Mouse (Mus musculus) small intestine, adult 2 months (tissue): Measurements from ENCODE around the gene Cntrl. TPM values are rescaled to one million over a fixed set of nuclear protein-coding genes. Genes with fewer than 3 reads are reported as not detected.

Experiments used
- H3K27ac ChIP-seq: fragments of 200-500 bp; 2 replicates; pipeline ENCODE4 v1.5.1; 2012; ENCODE audit warnings: low read depth, low read length, control low read depth, inconsistent platforms; ENCODE audit not compliant: insufficient read depth
- H3K27me3 ChIP-seq: fragments of 200-500 bp; 2 replicates; pipeline ENCODE4 v1.6.1; 2012; ENCODE audit warnings: mild to moderate bottlenecking, moderate library complexity, low read length, inconsistent platforms; ENCODE audit not compliant: control insufficient read depth, insufficient read depth
- H3K36me3 ChIP-seq: fragments of 200-500 bp; 2 replicates; pipeline ENCODE4 v1.6.1; 2012; ENCODE audit warnings: mild to moderate bottlenecking, low read length, control low read depth, inconsistent platforms; ENCODE audit not compliant: control insufficient read depth, insufficient read depth
- H3K4me1 ChIP-seq: fragments of 200-500 bp; 2 replicates; pipeline ENCODE4 v1.6.1; 2012; ENCODE audit warnings: low read length, inconsistent platforms, mixed read lengths; ENCODE audit not compliant: control insufficient read depth, insufficient read depth, insufficient read length
- H3K4me3 ChIP-seq: fragments of 200-500 bp; 2 replicates; pipeline ENCODE4 v1.5.1; 2012; ENCODE audit warnings: low read depth, mild to moderate bottlenecking, control low read depth, inconsistent platforms, low read length, moderate library complexity
- CTCF ChIP-seq: fragments of 200-500 bp; IDR thresholded peaks from 2 replicates; pipeline ENCODE4 v1.5.1; 2012; ENCODE audit warnings: low read depth, mild to moderate bottlenecking, control low read depth, inconsistent platforms, low read length, moderate library complexity, mixed read lengths; ENCODE audit not compliant: insufficient replicate concordance, insufficient read length; ENCODE audit errors: extremely low read depth
- POLR2A ChIP-seq: fragments of 200-500 bp; IDR thresholded peaks from 2 replicates; pipeline ENCODE4 v1.6.1; 2012; ENCODE audit warnings: low read depth, mild to moderate bottlenecking, control low read depth, inconsistent platforms, low read length, moderate library complexity
- WGBS: fragments of 180-500 bp; shearing (Covaris S2); methylation state at CpG from one replicate; pipeline ENCODE4 v1.1.7; 2018; 5-methylcytosine and 5-hydroxymethylcytosine counted together
- polyA plus RNA-seq: library from polyadenylated mRNA; depleted of rRNA; stranded (reverse); fragments of >200 nt; gene quantifications from 2 replicates; pipeline ENCODE4 v1.2.3, GENCODE M21; 2012; rRNA removed

Cntrl gene
- polyA plus RNA-seq, 1 experiment: 5.2 TPM

DNA sequence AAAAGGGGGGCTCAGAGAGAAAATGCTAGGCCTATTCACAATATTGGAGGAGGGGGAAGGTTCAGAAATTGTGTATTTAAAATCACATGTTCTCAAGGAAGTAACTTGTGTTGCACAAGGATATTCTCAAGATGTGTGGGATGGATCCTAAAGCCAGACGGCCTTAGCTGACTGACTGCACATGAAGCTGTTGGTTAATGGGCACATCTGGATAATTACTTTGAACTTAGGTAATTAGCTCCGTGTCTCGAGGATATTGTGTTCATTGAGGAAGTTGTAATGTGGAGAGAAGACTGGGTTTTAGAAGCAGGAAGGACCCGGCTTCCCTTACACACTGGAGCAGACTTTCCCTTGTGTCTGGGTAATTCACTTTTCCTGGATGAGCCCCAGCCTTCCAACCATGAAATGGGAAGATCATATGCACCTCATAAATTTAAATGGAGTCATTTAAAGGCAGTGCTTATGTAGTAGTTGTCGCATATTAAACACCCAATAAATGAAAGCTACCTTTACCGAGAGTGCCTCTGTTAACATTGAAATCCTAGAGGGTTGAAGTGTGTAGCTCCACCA, 113.6 kb downstream of the Cntrl start:
- no peaks in the 10 kb centered on the region for H3K4me1 ChIP-seq
- H3K36me3 ChIP-seq: no peaks in the 10 kb centered on the region
- TF ChIP-seq CTCF (no peak), POLR2A (no peak)
- H3K27me3 ChIP-seq: no peaks in the 10 kb centered on the region
- no peak overlapping the region for H3K4me3 ChIP-seq
- WGBS: 57% methylated on average over 6 of the region's 6 CpGs
- H3K27ac ChIP-seq: no peak overlapping the region

DNA sequence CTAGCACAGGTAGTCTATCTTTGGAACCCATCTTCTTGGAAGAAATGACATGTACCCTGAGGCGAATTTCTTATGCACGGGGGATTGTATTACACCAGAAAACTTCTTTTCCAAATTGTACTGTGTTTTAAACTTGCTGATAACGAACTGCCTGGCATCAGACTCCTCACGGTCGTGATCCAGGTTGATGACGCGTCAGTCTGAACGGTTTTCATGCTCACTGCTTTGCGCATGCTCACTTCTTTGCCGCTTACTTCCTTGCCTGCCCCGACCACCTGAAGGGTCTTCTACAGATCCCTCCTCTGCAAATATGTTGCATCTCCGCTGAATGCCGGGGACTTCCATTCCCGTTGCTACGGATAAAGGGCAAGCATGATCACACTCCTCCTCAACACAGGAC, 115.0 kb downstream of the Cntrl start:
- WGBS: 91% methylated on average over 15 of the region's 15 CpGs
- H3K36me3 ChIP-seq: no peaks in the 10 kb centered on the region
- TF ChIP-seq CTCF (no peak), POLR2A (no peak)
- no peaks in the 10 kb centered on the region for H3K27me3 ChIP-seq
- no peak overlapping the region for H3K4me3 ChIP-seq
- H3K27ac ChIP-seq: no peak overlapping the region
- no peaks in the 10 kb centered on the region for H3K4me1 ChIP-seq

DNA sequence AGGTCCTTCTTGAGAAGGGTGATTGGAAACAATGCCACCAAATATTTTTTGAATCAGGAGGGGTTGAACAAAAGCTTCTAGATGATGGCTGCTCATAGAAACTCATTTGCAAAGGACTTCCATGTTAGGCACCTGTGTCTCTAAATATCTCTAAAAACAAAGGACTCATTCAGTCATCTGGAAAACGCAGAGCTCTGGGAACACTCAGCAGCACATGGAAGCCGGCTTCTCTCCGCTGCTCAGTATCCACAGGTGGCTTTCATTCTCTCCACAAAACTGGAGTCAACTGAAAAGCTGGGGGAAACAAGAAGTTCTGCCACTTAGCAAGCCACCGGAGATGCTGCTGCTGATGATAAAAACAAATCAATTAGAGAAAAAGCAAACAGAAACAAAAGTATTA, 118.9 kb downstream of the Cntrl start:
- no peak for TF ChIP-seq POLR2A
- WGBS: 70% methylated on average over 4 of the region's 4 CpGs
- Histone ChIP-seq H3K27ac (no peak overlapping the region), H3K4me3 (no peak overlapping the region), H3K4me1 (no peaks in the 10 kb centered on the region; the same call in 1 of the 2 replicates), H3K27me3 (no peaks in the 10 kb centered on the region), H3K36me3 (no peaks in the 10 kb centered on the region)

Other genes starting within 250 kb of the Cntrl start
- 3.7 and 16.0 TPM in 2 replicates for gene Cutal, start 235.1 kb upstream of the Cntrl start, polyA plus RNA-seq
- gene Psmd5, start 234.5 kb upstream of the Cntrl start, polyA plus RNA-seq: 3.0 and 4.2 TPM in 2 replicates
- 0.51 and 1.4 TPM in 2 replicates for gene Phf19, start 195.5 kb upstream of the Cntrl start, polyA plus RNA-seq
- gene Traf1, start 147.7 kb upstream of the Cntrl start, polyA plus RNA-seq: 3.8 and 6.1 TPM in 2 replicates
- not detected in 2 replicates for gene Hc, start 48.1 kb upstream of the Cntrl start, polyA plus RNA-seq
- 0.22 TPM in 1 of 2 replicates, not detected in the other for gene AI182371, start 7.9 kb upstream of the Cntrl start, polyA plus RNA-seq
- 28.2 and 239 TPM in 2 replicates for gene Rab14, start 91.6 kb downstream of the Cntrl start, polyA plus RNA-seq
- gene Gsn, start 146.9 kb downstream of the Cntrl start, polyA plus RNA-seq: 198 and 205 TPM in 2 replicates
- gene Stom, start 227.5 kb downstream of the Cntrl start, polyA plus RNA-seq: 19.9 and 55.4 TPM in 2 replicates